Mouse (Mus musculus): ENCODE data around the gene Smtnl2. TPM values are rescaled to one million over a fixed set of nuclear protein-coding genes. Genes with fewer than 3 reads are reported as not detected.

Gene Smtnl2
- polyA plus RNA-seq, 1 experiment, result not detected

GRCm38 (mm10) chr11:72407574-72407973 is 3.9 kb downstream of the Smtnl2 start:
- H3K9me3 ChIP-seq (ENCODE audit: control insufficient read depth, low read length), result no peaks in the 10 kb centered on the region
- peaks cover 32% of the 10 kb centered on the region for H3K4me1 ChIP-seq (ENCODE audit: control insufficient read depth)
- H3K36me3 ChIP-seq (ENCODE audit: control insufficient read depth), result no peaks in the 10 kb centered on the region
- H3K4me3 ChIP-seq (replicated peaks), result no peak overlapping the region
- peaks cover 23% of the 10 kb centered on the region for H3K27me3 ChIP-seq (ENCODE audit: control insufficient read depth)
- TF ChIP-seq GATA1 (IDR thresholded peaks at IDR 0.05; ENCODE audit: low read length) (no peak), TAL1 (IDR thresholded peaks at IDR 0.05; ENCODE audit: low read length) (no peak)

- H3K27me3 ChIP-seq (ENCODE audit: control insufficient read depth), result peaks cover 22% of the 10 kb centered on the region
- peaks cover 32% of the 10 kb centered on the region for H3K4me1 ChIP-seq (ENCODE audit: control insufficient read depth)
- no peaks in the 10 kb centered on the region for H3K36me3 ChIP-seq (ENCODE audit: control insufficient read depth)
- no peaks in the 10 kb centered on the region for H3K9me3 ChIP-seq (ENCODE audit: control insufficient read depth, low read length)
- TF ChIP-seq GATA1 (IDR thresholded peaks at IDR 0.05; ENCODE audit: low read length), result no peak
- no peak for TF ChIP-seq TAL1 (IDR thresholded peaks at IDR 0.05; ENCODE audit: low read length)
- no peak overlapping the region for H3K4me3 ChIP-seq (replicated peaks)
Observed at GRCm38 (mm10) chr11:72407081-72407480, 4.4 kb downstream of the Smtnl2 start.

- no peak for TF ChIP-seq GATA1 (IDR thresholded peaks at IDR 0.05; ENCODE audit: low read length)
- Histone ChIP-seq H3K27me3 (ENCODE audit: control insufficient read depth) (peaks cover 13% of the 10 kb centered on the region), H3K9me3 (ENCODE audit: control insufficient read depth, low read length) (no peaks in the 10 kb centered on the region)
Observed at GRCm38 (mm10) chr11:72406079-72406675, 5.3 kb downstream of the Smtnl2 start.

GRCm38 (mm10) chr11:72405532-72405931 is 6.0 kb downstream of the Smtnl2 start:
- H3K27me3 ChIP-seq (ENCODE audit: control insufficient read depth), result peaks cover 7% of the 10 kb centered on the region
- peaks cover 19% of the 10 kb centered on the region for H3K4me1 ChIP-seq (ENCODE audit: control insufficient read depth)
- H3K9me3 ChIP-seq (ENCODE audit: control insufficient read depth, low read length), result no peaks in the 10 kb centered on the region
- H3K4me3 ChIP-seq (replicated peaks), result no peak overlapping the region
- TF ChIP-seq GATA1 (IDR thresholded peaks at IDR 0.05; ENCODE audit: low read length) (no peak), TAL1 (IDR thresholded peaks at IDR 0.05; ENCODE audit: low read length) (no peak)
- no peaks in the 10 kb centered on the region for H3K36me3 ChIP-seq (ENCODE audit: control insufficient read depth)

More at GRCm38 (mm10) chr11:72406079-72406675, 5.3 kb downstream of the Smtnl2 start:
- no peaks in the 10 kb centered on the region for H3K36me3 ChIP-seq (ENCODE audit: control insufficient read depth)
- H3K4me3 ChIP-seq (replicated peaks), result no peak overlapping the region
- H3K4me1 ChIP-seq (ENCODE audit: control insufficient read depth), result peaks cover 25% of the 10 kb centered on the region

- no peaks in the 10 kb centered on the region for H3K27me3 ChIP-seq (ENCODE audit: control insufficient read depth)
- H3K36me3 ChIP-seq (ENCODE audit: control insufficient read depth), result no peaks in the 10 kb centered on the region; the same call in 1 of the 2 replicates
- no peak overlapping the region for H3K4me3 ChIP-seq (replicated peaks)
- no peaks in the 10 kb centered on the region for H3K9me3 ChIP-seq (ENCODE audit: control insufficient read depth, low read length)
- H3K4me1 ChIP-seq (ENCODE audit: control insufficient read depth), result peaks cover 12% of the 10 kb centered on the region
- TF ChIP-seq TAL1 (IDR thresholded peaks at IDR 0.05; ENCODE audit: low read length), result no peak
- TF ChIP-seq GATA1 (IDR thresholded peaks at IDR 0.05; ENCODE audit: low read length), result no peak
Observed at GRCm38 (mm10) chr11:72402969-72403368, 8.5 kb downstream of the Smtnl2 start.

- Histone ChIP-seq H3K36me3 (ENCODE audit: control insufficient read depth) (no peaks in the 10 kb centered on the region; the same call in 1 of the 2 replicates), H3K4me1 (ENCODE audit: control insufficient read depth) (peaks cover 2% of the 10 kb centered on the region), H3K4me3 (replicated peaks) (no peak overlapping the region), H3K27me3 (ENCODE audit: control insufficient read depth) (no peaks in the 10 kb centered on the region), H3K9me3 (ENCODE audit: control insufficient read depth, low read length) (no peaks in the 10 kb centered on the region)
- TF ChIP-seq TAL1 (IDR thresholded peaks at IDR 0.05; ENCODE audit: low read length) (no peak), GATA1 (IDR thresholded peaks at IDR 0.05; ENCODE audit: low read length) (no peak)
Observed at GRCm38 (mm10) chr11:72402017-72402416, 9.5 kb downstream of the Smtnl2 start.

GRCm38 (mm10) chr11:72401068-72401467 is 10.4 kb downstream of the Smtnl2 start:
- H3K36me3 ChIP-seq (ENCODE audit: control insufficient read depth), result no peaks in the 10 kb centered on the region; the same call in 1 of the 2 replicates
- H3K4me1 ChIP-seq (ENCODE audit: control insufficient read depth), result no peaks in the 10 kb centered on the region
- no peaks in the 10 kb centered on the region for H3K9me3 ChIP-seq (ENCODE audit: control insufficient read depth, low read length)
- TF ChIP-seq GATA1 (IDR thresholded peaks at IDR 0.05; ENCODE audit: low read length), result no peak
- TF ChIP-seq TAL1 (IDR thresholded peaks at IDR 0.05; ENCODE audit: low read length), result no peak
- H3K4me3 ChIP-seq (replicated peaks), result no peak overlapping the region
- H3K27me3 ChIP-seq (ENCODE audit: control insufficient read depth), result no peaks in the 10 kb centered on the region

- no peaks in the 10 kb centered on the region for H3K9me3 ChIP-seq (ENCODE audit: control insufficient read depth, low read length)
- TF ChIP-seq TAL1 (IDR thresholded peaks at IDR 0.05; ENCODE audit: low read length) (no peak), GATA1 (IDR thresholded peaks at IDR 0.05; ENCODE audit: low read length) (no peak)
- H3K36me3 ChIP-seq (ENCODE audit: control insufficient read depth), result no peaks in the 10 kb centered on the region; the same call in 1 of the 2 replicates
- no peaks in the 10 kb centered on the region for H3K27me3 ChIP-seq (ENCODE audit: control insufficient read depth)
- no peaks in the 10 kb centered on the region for H3K4me1 ChIP-seq (ENCODE audit: control insufficient read depth)
- no peak overlapping the region for H3K4me3 ChIP-seq (replicated peaks)
Observed at GRCm38 (mm10) chr11:72397811-72398525, 13.5 kb downstream of the Smtnl2 start.

GRCm38 (mm10) chr11:72397072-72397471 is 14.4 kb downstream of the Smtnl2 start:
- Histone ChIP-seq H3K4me1 (ENCODE audit: control insufficient read depth) (no peaks in the 10 kb centered on the region), H3K27me3 (ENCODE audit: control insufficient read depth) (no peaks in the 10 kb centered on the region), H3K9me3 (ENCODE audit: control insufficient read depth, low read length) (no peaks in the 10 kb centered on the region), H3K4me3 (replicated peaks) (no peak overlapping the region), H3K36me3 (ENCODE audit: control insufficient read depth) (no peaks in the 10 kb centered on the region; the same call in 1 of the 2 replicates)
- no peak for TF ChIP-seq TAL1 (IDR thresholded peaks at IDR 0.05; ENCODE audit: low read length)
- no peak for TF ChIP-seq GATA1 (IDR thresholded peaks at IDR 0.05; ENCODE audit: low read length)

All from erythroblast, embryonic 14.5 days (primary cell).